Mouse (Mus musculus) spleen, adult 2 months (tissue): Measurements from ENCODE around the gene Casz1. TPM values are rescaled to one million over a fixed set of nuclear protein-coding genes. Genes with fewer than 3 reads are reported as not detected.

Experiments
- DNase-seq, 2 experiments: peaks; one replicate each; pipeline versions ENCODE4 v3.0.0 to v3.0.0-alpha.2; 2012 to 2021; ENCODE audit warnings: low spot score in 2 of 2, low read depth in 1 of 2
- H3K27ac ChIP-seq: fragments of 200-500 bp; 2 replicates; pipeline ENCODE4 v1.5.1; 2012; ENCODE audit warnings: low read length, inconsistent platforms; ENCODE audit not compliant: insufficient read depth
- H3K27me3 ChIP-seq: fragments of 200-500 bp; 2 replicates; pipeline ENCODE4 v1.6.1; 2012; ENCODE audit warnings: mild to moderate bottlenecking, moderate library complexity, low read length, inconsistent platforms; ENCODE audit not compliant: control insufficient read depth, insufficient read depth
- H3K36me3 ChIP-seq: fragments of 200-500 bp; 2 replicates; pipeline ENCODE4 v1.6.1; 2012; ENCODE audit warnings: mild to moderate bottlenecking, low read length, inconsistent platforms; ENCODE audit not compliant: control insufficient read depth, insufficient read depth
- H3K4me1 ChIP-seq: fragments of 200-500 bp; 2 replicates; pipeline ENCODE4 v1.6.1; 2011; ENCODE audit warnings: inconsistent platforms; ENCODE audit not compliant: control insufficient read depth, insufficient read depth, insufficient read length
- H3K4me3 ChIP-seq: fragments of 200-500 bp; 2 replicates; pipeline ENCODE4 v1.5.1; 2011; ENCODE audit warnings: mild to moderate bottlenecking, inconsistent platforms; ENCODE audit not compliant: insufficient read depth, insufficient read length; ENCODE audit errors: extremely low read depth
- CTCF ChIP-seq: fragments of 200-500 bp; IDR thresholded peaks from 2 replicates; pipeline ENCODE4 v1.5.1; 2011; ENCODE audit warnings: mild to moderate bottlenecking, inconsistent platforms; ENCODE audit not compliant: insufficient read depth, insufficient read length, insufficient replicate concordance; ENCODE audit errors: extremely low read depth
- POLR2A ChIP-seq: fragments of 200-500 bp; IDR thresholded peaks from 2 replicates; pipeline ENCODE4 v1.6.1; 2011; ENCODE audit warnings: low read depth, low read length, inconsistent platforms
- WGBS: fragments of 180-500 bp; shearing (Covaris S2); methylation state at CpG from one replicate; pipeline ENCODE4 v1.1.7; 2018; 5-methylcytosine and 5-hydroxymethylcytosine counted together
- polyA plus RNA-seq: library from polyadenylated mRNA; depleted of rRNA; stranded (reverse); fragments of >200 nt; gene quantifications from 2 replicates; pipeline ENCODE4 v1.2.3, GENCODE M21; 2012

Casz1 gene
- polyA plus RNA-seq, 1 experiment: 6.0 TPM

DNA sequence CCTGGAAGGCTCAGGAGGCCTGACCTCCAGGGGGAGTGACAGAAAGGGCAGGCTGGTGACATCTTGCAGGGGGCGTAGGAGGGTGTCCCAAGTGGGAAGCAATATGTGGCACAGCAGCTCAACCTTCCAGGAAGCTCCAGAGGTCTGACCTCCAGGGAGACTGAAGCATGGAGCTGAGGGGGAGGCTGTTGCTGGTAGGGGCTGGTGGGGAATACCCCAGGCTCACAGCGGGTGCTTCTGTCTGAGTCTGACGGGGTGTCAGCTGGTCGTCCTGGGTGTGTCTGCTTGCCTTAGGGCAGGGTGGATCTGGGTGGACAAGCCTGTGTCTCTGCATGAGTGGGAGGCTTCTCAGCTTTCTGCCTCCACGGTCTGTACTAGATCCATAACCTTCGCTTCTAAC is 38.1 kb downstream of the Casz1 start:
- no peaks in the 10 kb centered on the region for H3K4me1 ChIP-seq
- no peak overlapping the region for H3K4me3 ChIP-seq
- H3K27ac ChIP-seq: no peak overlapping the region
- 76% methylated on average over 6 of the region's 6 CpGs for WGBS
- no peaks in the 10 kb centered on the region for H3K27me3 ChIP-seq
- H3K36me3 ChIP-seq: no peaks in the 10 kb centered on the region
- no peak for DNase-seq
- TF ChIP-seq CTCF: no peak
- no peak for TF ChIP-seq POLR2A

DNA sequence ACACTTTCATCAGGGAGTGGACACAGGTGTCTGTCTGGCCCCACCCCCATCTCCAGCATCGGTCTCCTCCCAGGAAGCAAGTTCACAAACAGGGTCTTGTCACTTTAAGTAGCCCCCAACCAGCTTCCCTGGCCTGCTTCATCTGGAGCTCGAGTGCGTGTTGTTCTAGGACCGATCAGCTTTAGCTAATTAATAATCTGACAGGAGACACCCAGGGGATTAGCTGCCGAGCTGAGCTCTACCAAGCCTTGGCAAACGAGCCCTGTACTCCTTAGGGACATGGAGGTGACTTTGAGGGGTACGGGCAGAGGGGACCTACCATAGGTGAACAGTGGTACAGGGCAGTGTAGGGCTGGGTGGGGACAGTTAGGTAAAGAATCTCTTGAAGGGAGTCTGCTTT is 40.7 kb downstream of the Casz1 start:
- H3K27me3 ChIP-seq: no peaks in the 10 kb centered on the region
- no peak for DNase-seq
- WGBS: 84% methylated on average over 7 of the region's 7 CpGs
- H3K36me3 ChIP-seq: no peaks in the 10 kb centered on the region
- no peak overlapping the region for H3K27ac ChIP-seq
- no peaks in the 10 kb centered on the region for H3K4me1 ChIP-seq
- no peak for TF ChIP-seq POLR2A
- TF ChIP-seq CTCF: no peak
- H3K4me3 ChIP-seq: no peak overlapping the region

DNA sequence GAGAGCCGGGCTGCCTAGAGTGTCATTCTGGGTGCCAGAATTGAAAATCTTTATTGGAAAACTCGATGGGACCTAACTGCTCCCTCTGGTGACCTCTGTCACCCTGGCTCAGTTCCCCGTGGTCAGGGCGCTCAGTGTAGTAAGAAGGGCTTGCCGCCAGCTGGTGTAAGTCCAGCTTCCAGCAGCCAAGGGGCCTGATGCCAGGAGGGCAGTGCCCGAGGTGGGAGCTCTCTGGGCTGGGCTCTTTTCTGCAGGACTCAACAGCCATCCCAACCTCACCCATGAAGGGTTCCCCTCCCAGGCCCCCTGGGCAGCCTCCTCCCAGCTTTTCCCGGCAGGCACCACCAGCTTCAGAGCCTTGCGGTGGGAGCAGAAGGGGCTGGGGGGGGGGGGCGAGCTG is 42.0 kb downstream of the Casz1 start:
- no peaks in the 10 kb centered on the region for H3K4me1 ChIP-seq
- 69% methylated on average over 9 of the region's 9 CpGs for WGBS
- DNase-seq: no peak
- TF ChIP-seq POLR2A (no peak), CTCF (no peak)
- no peak overlapping the region for H3K4me3 ChIP-seq
- no peaks in the 10 kb centered on the region for H3K36me3 ChIP-seq
- no peaks in the 10 kb centered on the region for H3K27me3 ChIP-seq
- no peak overlapping the region for H3K27ac ChIP-seq

DNA sequence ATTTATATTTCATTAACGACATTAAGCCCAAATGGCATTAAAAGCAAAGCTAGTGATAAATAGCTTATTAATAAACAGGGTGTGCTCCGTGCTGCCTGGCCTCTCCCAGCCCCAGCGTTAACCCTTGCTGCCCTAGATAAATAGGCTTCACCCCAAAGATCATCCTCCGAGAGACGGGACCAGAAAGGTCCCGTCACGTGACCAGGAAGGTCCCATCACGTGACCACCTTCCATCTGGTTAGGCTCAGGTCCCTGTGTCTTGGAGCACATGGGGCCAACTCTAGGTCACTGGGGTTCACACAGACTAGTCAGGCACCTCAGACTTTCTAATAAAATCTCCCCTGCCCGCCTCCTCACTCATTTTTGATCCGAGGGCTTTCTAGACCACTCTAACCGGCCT is 42.5 kb downstream of the Casz1 start:
- H3K4me3 ChIP-seq: no peak overlapping the region
- H3K27ac ChIP-seq: no peak overlapping the region
- 77% methylated on average over 11 of the region's 11 CpGs for WGBS
- no peaks in the 10 kb centered on the region for H3K36me3 ChIP-seq
- no peaks in the 10 kb centered on the region for H3K4me1 ChIP-seq
- TF ChIP-seq POLR2A (no peak), CTCF (no peak)
- no peaks in the 10 kb centered on the region for H3K27me3 ChIP-seq
- DNase-seq: no peak

DNA sequence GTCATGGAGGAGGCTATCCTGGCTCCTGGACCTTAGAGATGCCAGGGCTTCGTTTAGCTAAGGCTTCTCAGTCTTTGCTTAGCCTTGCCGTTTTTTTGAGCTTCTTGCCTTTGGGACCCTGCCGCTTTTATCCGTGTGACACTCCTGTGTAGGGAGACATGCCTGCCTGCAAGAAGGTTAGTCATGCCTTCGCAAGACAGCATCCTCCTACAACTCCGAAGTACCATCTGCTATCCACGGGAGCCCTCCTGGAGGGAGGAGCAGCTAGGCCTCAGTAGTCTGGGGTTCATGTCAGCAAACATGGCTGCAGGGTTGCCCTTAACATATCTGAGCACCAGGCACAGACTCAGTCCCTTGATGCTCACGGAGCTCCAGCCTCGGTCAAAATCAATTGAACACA is 43.4 kb downstream of the Casz1 start:
- H3K27me3 ChIP-seq: no peaks in the 10 kb centered on the region

DNA sequence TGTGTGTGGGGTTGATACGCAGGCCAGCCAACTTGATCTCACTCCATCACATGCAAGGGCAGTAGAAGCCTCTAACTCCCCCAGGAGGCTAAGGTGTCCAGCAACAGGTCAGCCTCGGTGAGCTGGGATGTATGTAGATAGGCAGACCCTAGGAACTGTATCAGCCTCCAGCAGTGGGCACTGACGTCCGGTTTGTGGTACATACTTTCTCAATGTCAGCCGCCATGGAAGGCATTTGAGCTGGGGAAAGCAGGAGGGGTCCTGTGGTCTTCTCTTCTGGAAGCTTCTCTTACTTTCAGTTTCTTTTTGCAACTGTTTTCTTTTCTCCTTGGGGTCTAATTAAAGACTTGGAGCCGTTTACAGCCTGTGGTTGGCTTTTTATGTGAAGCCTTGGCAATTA is 45.2 kb downstream of the Casz1 start:
- WGBS: 44% methylated on average over 6 of the region's 6 CpGs
- TF ChIP-seq CTCF (no peak), POLR2A (no peak)
- Histone ChIP-seq H3K36me3 (no peaks in the 10 kb centered on the region), H3K27ac (no peak overlapping the region), H3K4me1 (no peaks in the 10 kb centered on the region), H3K4me3 (no peak overlapping the region), H3K27me3 (no peaks in the 10 kb centered on the region)
- no peak for DNase-seq

More for the DNA sequence above, 43.4 kb downstream of the Casz1 start:
- Histone ChIP-seq H3K4me1 (no peaks in the 10 kb centered on the region), H3K4me3 (no peak overlapping the region), H3K36me3 (no peaks in the 10 kb centered on the region), H3K27ac (no peak overlapping the region)
- DNase-seq: no peak
- 88% methylated on average over 9 of the region's 9 CpGs for WGBS
- TF ChIP-seq CTCF (no peak), POLR2A (no peak)

DNA sequence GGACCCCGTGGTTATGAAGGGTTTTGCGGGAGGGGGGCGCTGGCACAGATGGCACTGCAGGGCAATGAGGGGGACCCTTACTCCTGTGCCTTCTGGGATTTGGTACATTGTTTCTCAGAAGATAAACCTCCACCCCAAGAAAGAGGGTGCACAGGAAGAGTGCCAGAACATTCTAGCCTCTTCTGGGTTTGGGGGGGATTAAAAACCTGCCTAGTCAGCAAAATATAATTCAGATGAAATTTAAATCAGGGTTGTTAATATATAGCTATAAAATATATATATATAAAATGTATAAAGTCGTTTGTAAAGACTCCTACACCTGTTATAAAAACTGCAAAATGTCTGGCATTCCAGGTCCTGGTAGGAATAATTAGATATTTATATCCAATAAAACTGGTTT is 48.8 kb downstream of the Casz1 start:
- Histone ChIP-seq H3K27ac (no peak overlapping the region), H3K27me3 (no peaks in the 10 kb centered on the region), H3K4me3 (no peak overlapping the region), H3K4me1 (no peaks in the 10 kb centered on the region), H3K36me3 (no peaks in the 10 kb centered on the region)
- WGBS: 71% methylated on average over 4 of the region's 4 CpGs
- no peak for DNase-seq
- TF ChIP-seq CTCF (no peak), POLR2A (no peak)
